Mouse (Mus musculus) heart, embryonic 15.5 days (tissue): ENCODE results near the gene Carmil1. TPM values are rescaled to one million over a fixed set of nuclear protein-coding genes. Genes with fewer than 3 reads are reported as not detected.

Experiments
- ATAC-seq: fragments of 200-750 bp; cut with Nextera tagmentation; replicated peaks from 2 replicates; pipeline ENCODE4 v1.8.0; 2017; ENCODE audit warnings: low read depth, moderate TSS enrichment; ENCODE audit not compliant: insufficient number of reproducible peaks, insufficient read depth, low FRiP score
- H3K27ac ChIP-seq: fragments of 300-500 bp; sonication (generic); 2 replicates; pipeline ENCODE4 v1.5.1; 2015; ENCODE audit warnings: mild to moderate bottlenecking, inconsistent platforms
- H3K27me3 ChIP-seq: fragments of 300-500 bp; sonication (generic); 2 replicates; pipeline ENCODE4 v1.6.1; 2015; ENCODE audit warnings: inconsistent platforms
- H3K36me3 ChIP-seq: fragments of 300-500 bp; sonication (generic); 2 replicates; pipeline ENCODE4 v1.6.1; 2015; ENCODE audit warnings: mild to moderate bottlenecking, inconsistent platforms
- H3K4me1 ChIP-seq: fragments of 300-500 bp; sonication (generic); replicated peaks from 2 replicates; pipeline ENCODE4 v1.6.1; 2015; ENCODE audit warnings: inconsistent platforms
- H3K4me2 ChIP-seq: fragments of 300-500 bp; sonication (generic); 2 replicates; pipeline ENCODE4 v1.6.1; 2015; ENCODE audit warnings: inconsistent platforms, mild to moderate bottlenecking, moderate library complexity
- H3K4me3 ChIP-seq: fragments of 300-500 bp; sonication (generic); 2 replicates; pipeline ENCODE4 v1.5.1; 2015; ENCODE audit warnings: mild to moderate bottlenecking, inconsistent platforms
- H3K9ac ChIP-seq: fragments of 300-500 bp; sonication (generic); 2 replicates; pipeline ENCODE4 v1.6.1; 2015; ENCODE audit warnings: mild to moderate bottlenecking, inconsistent platforms
- H3K9me3 ChIP-seq: fragments of 300-500 bp; sonication (generic); replicated peaks from 2 replicates; pipeline ENCODE4 v1.6.1; 2016; ENCODE audit warnings: inconsistent platforms
- WGBS: fragments of 180-500 bp; shearing (Covaris S2); methylation state at CpG from one replicate; pipeline ENCODE4 v1.1.7; 2015; ENCODE audit warnings: mixed read lengths; 5-methylcytosine and 5-hydroxymethylcytosine counted together
- polyA plus RNA-seq: library from polyadenylated mRNA; unstranded; fragments of >200 nt; fragmentation: Nextera tagmentation; extraction: Ambion mirVana; gene quantifications from 2 replicates; pipeline ENCODE4 v1.2.1, GENCODE M21; 2015

The Carmil1 gene
- polyA plus RNA-seq, 1 experiment from 2014 or later = 6.7 TPM

DNA sequence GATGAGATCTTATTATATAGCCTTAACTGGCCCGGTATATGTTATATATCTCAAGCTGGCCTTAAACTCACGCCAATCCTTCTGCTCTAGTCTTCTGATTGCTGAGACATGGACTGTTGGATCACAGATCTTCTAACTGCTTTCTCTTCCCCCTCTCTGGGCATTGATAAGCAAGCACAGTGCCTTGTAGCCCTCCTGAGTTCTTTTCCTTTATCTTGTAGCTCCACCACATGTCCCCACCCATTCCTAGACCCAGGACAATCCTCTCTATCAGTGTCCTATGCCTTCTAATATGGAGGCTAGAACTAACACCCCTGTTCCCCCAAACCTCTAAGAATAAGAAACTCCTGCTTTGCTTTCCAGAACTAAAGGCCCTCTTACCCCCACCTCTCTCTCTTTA, 275.1 kb downstream of the Carmil1 start:
- Histone ChIP-seq H3K27me3 (0 out of 2 replicates have a peak, but pooled peaks cover 7% of the 10 kb centered on the region), H3K4me3 (no peak overlapping the region), H3K9me3 (no peaks in the 10 kb centered on the region), H3K4me1 (no peaks in the 10 kb centered on the region), H3K36me3 (no peaks in the 10 kb centered on the region), H3K4me2 (no peak overlapping the region), H3K27ac (no peak overlapping the region), H3K9ac (no peak overlapping the region)
- WGBS = 73% methylated on average over 2 of the region's 2 CpGs
- no peak for ATAC-seq

DNA sequence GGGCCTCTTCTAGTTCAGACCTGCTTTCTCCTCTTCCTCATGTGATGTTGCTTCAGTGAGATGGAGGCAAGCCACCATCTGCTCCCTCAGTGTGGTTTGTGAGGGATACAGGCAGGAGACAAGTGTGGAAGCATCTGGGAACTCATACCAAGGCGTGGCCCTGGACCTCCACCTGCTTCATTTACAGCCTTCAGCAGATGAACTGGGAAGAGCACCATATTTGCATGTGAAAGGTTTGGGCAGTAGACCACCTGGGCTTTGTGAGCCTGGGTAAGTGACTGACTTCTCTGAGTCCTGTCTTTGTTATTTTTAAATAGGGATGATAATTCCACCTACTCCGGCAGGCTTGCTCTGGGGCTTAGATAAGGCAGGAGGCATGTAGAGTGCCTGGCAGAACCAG, 278.8 kb downstream of the Carmil1 start:
- WGBS = 46% methylated on average over 2 of the region's 2 CpGs
- H3K4me3 ChIP-seq = no peak overlapping the region
- ATAC-seq = no peak
- no peaks in the 10 kb centered on the region for H3K4me1 ChIP-seq
- H3K9ac ChIP-seq = no peak overlapping the region
- no peaks in the 10 kb centered on the region for H3K9me3 ChIP-seq
- H3K36me3 ChIP-seq = no peaks in the 10 kb centered on the region
- no peak overlapping the region for H3K4me2 ChIP-seq
- 0 out of 2 replicates have a peak, but pooled peaks cover 7% of the 10 kb centered on the region for H3K27me3 ChIP-seq
- no peak overlapping the region for H3K27ac ChIP-seq

DNA sequence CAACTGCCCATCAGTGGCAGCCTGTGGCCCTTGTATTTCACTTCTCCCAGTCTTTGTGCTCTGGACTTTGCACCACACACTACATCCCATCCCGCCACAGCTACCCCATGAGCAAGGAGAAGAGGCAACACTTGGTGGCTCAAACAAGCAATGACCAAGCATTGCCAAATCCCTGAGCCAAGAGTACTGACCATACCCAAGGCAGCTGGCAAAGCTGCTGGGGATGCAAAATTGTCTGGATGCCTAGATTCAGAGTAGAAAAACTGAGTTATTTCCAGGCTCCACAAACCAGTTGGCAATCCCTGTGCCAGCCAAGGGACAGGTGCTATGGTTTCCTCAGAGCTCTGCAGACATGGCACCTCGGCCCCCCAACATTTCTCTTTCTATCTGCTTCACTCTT, 279.5 kb downstream of the Carmil1 start:
- Histone ChIP-seq H3K36me3 (no peaks in the 10 kb centered on the region), H3K4me1 (no peaks in the 10 kb centered on the region), H3K9me3 (no peaks in the 10 kb centered on the region), H3K9ac (no peak overlapping the region), H3K4me2 (no peak overlapping the region), H3K27ac (no peak overlapping the region), H3K27me3 (peaks cover 7% of the 10 kb centered on the region; the same call in 1 of the 2 replicates), H3K4me3 (no peak overlapping the region)
- WGBS = 61% methylated on average over 2 of the region's 2 CpGs
- ATAC-seq = no peak

DNA sequence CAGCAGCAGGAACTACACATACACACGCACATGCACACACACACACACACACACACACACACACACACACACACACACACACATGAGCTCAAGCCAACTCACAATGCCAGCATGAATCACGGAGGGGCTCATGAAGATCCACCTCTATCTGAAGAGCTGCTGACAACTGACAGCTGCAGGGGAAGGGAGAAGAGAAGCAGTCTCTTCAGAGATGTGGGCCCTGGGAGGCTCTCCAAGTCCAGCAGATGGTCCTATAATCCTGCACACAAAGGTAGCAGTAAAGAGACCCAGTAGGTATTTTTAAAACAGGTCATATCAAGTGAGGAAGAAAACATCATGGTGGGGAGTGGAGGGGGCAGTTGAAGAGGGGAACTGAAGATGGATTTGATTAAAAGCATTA, 281.8 kb downstream of the Carmil1 start:
- Histone ChIP-seq H3K4me3 (no peak overlapping the region), H3K9me3 (no peaks in the 10 kb centered on the region), H3K36me3 (no peaks in the 10 kb centered on the region), H3K4me2 (no peak overlapping the region), H3K4me1 (no peaks in the 10 kb centered on the region), H3K9ac (no peak overlapping the region), H3K27ac (no peak overlapping the region), H3K27me3 (peaks cover 7% of the 10 kb centered on the region)
- ATAC-seq = no peak
- WGBS = 58% methylated on average over 2 of the region's 2 CpGs

DNA sequence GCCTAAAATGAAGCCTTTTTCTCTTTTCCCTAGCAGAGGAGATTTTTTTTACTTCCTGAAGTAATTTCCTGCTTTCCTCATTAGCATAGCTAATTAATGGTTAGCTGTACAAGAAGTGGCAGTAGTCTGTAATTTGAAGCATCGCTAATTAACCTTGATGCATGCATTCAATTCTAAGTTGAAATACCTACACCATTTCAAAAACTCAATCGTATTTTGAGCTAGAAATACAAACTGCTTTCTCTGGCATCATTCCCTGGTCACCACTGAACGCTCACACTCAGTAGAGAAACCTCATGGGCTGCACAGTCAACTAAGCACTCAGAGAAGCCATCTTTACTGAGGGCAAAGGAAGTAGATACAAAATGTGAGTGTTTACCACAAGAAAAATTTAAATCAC, 285.8 kb downstream of the Carmil1 start:
- H3K9me3 ChIP-seq = no peaks in the 10 kb centered on the region
- ATAC-seq = no peak
- H3K27me3 ChIP-seq = peaks cover 44% of the 10 kb centered on the region
- no peak overlapping the region for H3K4me2 ChIP-seq
- H3K9ac ChIP-seq = no peak overlapping the region
- no peaks in the 10 kb centered on the region for H3K36me3 ChIP-seq
- H3K27ac ChIP-seq = no peak overlapping the region
- H3K4me3 ChIP-seq = no peak overlapping the region
- whole genome bisulfite sequencing = 65% methylated on average over 3 of the region's 3 CpGs
- H3K4me1 ChIP-seq = no peaks in the 10 kb centered on the region

DNA sequence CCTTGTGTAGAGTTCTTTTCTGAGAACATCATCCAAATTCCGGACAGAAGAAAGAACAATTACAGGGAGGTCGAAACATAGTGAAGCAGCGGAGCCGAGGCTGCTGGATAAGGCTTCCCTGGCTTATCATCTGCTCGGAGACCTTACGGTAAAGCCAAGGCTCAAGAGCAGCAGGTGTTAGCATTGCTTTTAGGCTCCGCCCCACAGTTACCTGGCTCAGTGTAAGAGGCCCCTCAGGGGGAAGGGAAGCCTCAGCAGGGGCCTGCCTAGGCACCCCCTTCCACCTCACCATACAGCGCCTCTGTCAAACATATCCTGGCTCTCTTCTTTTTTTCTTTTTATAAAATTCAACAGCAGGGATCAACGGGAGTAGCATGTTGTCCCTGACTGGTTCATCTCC, 286.6 kb downstream of the Carmil1 start:
- no peak overlapping the region for H3K4me2 ChIP-seq
- no peak overlapping the region for H3K27ac ChIP-seq
- ATAC-seq = no peak
- H3K9ac ChIP-seq = no peak overlapping the region
- H3K36me3 ChIP-seq = no peaks in the 10 kb centered on the region
- 14% methylated on average over 9 of the region's 9 CpGs for WGBS
- no peaks in the 10 kb centered on the region for H3K4me1 ChIP-seq
- H3K27me3 ChIP-seq = peaks cover 49% of the 10 kb centered on the region
- H3K4me3 ChIP-seq = no peak overlapping the region
- no peaks in the 10 kb centered on the region for H3K9me3 ChIP-seq

DNA sequence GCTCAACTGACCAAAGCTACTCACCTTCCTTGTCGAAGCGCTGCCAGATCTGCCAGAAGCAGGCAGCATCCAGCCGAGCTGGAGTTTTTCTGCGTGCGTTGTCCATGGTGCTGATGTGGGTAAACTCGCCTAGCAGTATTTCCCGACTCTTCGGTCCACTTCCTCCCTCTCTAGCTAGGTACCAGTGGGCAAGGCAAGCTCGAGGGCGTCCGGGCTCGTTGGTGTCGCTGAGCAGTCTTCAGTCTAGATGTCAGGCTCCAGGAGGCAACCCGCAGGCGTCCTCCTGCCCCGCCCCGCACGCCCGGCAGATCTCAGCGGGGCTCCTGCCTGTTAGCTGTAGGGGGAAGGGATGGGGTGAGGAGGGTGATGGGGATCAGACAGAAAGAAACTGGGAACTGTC, 289.7 kb downstream of the Carmil1 start, which contains the start of gene Scgn:
Scgn (minus strand) TSS at position 287 of the 400 bp plus-strand sequence.
- under 1% methylated on average over 20 of the region's 20 CpGs for WGBS
- H3K27me3 ChIP-seq = peaks cover 54% of the 10 kb centered on the region
- no peak for ATAC-seq
- no peak within 1 kb of the TSS for H3K27ac ChIP-seq
- H3K9me3 ChIP-seq = no peaks in the 10 kb centered on the region
- H3K4me3 ChIP-seq = no peak within 1 kb of the TSS
- H3K4me1 ChIP-seq = no peaks in the 10 kb centered on the region
- no peak within 1 kb of the TSS for H3K9ac ChIP-seq
- no peak within 1 kb of the TSS for H3K4me2 ChIP-seq
- H3K36me3 ChIP-seq = no peaks in the 10 kb centered on the region

DNA sequence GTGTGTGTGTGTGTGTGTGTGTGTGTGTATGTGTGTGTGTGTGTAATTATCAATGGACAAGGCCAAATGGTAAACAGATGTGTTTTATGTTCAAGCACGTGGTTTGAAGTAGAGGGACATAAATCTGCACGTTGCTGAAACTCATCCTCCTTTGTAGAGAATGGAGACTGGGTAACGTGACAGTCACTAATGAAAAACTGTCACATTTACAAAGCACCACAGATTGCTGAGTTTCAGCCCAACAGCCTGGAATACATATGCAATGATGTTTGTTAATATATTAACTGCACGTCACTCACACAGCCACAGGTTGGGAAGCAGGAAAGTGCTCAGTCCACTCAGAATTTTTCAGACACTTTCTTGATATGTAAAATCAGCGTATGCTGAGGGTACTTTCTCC, 290.1 kb downstream of the Carmil1 start:
- no peak overlapping the region for H3K4me3 ChIP-seq
- ATAC-seq = no peak
- WGBS = 43% methylated on average over 5 of the region's 5 CpGs

DNA sequence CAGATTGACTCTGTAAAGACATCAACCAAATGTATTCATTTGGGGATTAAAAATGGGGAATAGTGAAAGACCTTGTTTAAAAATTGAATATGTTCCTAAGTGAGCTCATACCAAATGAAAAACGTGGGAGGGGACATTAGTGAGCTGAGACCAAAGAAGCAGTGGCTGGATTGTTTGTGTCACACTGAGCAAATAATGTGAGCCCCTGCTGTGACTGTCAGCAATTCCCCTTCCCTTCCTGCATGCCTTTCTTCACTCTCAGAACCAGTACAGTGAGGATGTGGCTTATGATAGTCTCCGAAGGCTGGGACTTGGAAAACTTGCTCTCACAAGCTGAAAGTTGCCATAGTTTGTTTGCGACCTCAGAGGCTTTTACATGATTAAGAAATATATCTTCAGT, 295.5 kb downstream of the Carmil1 start:
- Histone ChIP-seq H3K27ac (no peak overlapping the region), H3K4me2 (no peak overlapping the region), H3K9ac (no peak overlapping the region), H3K36me3 (no peaks in the 10 kb centered on the region), H3K9me3 (no peaks in the 10 kb centered on the region), H3K4me3 (no peak overlapping the region), H3K27me3 (peaks cover 14% of the 10 kb centered on the region), H3K4me1 (no peaks in the 10 kb centered on the region)
- 34% methylated on average over 3 of the region's 3 CpGs for WGBS
- ATAC-seq = no peak

More for the DNA sequence above, 290.1 kb downstream of the Carmil1 start:
- Histone ChIP-seq H3K9me3 (no peaks in the 10 kb centered on the region), H3K27me3 (peaks cover 54% of the 10 kb centered on the region), H3K36me3 (no peaks in the 10 kb centered on the region), H3K9ac (no peak overlapping the region), H3K4me1 (no peaks in the 10 kb centered on the region), H3K4me2 (no peak overlapping the region), H3K27ac (no peak overlapping the region)

DNA sequence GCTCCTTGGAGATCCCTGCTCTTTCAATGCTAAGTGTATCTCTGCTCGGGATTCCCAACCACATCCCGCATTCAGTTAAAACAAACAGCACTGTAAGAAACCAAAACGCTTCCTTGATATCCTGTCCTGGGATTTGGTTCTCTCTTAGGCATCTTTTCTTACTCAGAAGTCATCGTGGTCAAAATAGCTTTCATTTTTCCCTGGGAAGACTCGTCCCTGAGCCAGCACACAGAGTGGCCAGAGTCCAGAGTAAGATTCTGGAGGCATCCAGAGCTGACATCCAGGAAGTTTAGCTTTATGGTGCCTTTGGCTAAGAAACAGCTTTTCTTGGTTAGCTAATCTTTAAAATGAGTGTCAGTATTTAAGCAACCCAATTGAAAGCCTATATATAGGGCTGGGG, 308.3 kb downstream of the Carmil1 start:
- 46% methylated on average over 5 of the region's 5 CpGs for WGBS
- Histone ChIP-seq H3K4me3 (no peak overlapping the region), H3K4me2 (no peak overlapping the region), H3K4me1 (no peaks in the 10 kb centered on the region), H3K27me3 (no peaks in the 10 kb centered on the region), H3K27ac (no peak overlapping the region), H3K9me3 (no peaks in the 10 kb centered on the region), H3K9ac (no peak overlapping the region), H3K36me3 (no peaks in the 10 kb centered on the region)
- ATAC-seq = no peak

DNA sequence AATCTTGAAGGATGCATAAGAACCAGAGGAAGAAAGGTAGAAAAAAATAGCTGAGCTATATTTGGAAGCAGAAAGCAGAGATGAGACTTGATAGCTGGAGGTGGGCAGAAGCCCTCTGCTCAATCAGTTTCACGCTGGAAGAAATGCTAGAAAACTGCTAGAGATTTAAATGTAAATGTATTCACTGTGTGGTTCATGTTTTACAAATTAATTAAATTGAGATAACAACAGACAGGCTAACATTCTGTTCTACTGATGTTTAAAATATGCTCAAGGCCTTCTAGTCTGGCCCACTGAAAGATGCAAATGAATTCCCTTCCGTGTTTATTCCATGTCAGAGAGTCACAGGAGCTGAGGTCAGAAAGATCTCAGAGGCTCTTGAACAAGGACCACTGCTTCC, 308.7 kb downstream of the Carmil1 start:
- H3K9me3 ChIP-seq = no peaks in the 10 kb centered on the region
- no peak overlapping the region for H3K27ac ChIP-seq
- no peaks in the 10 kb centered on the region for H3K4me1 ChIP-seq
- no peak overlapping the region for H3K4me2 ChIP-seq
- no peak overlapping the region for H3K9ac ChIP-seq
- no peak for ATAC-seq
- no peak overlapping the region for H3K4me3 ChIP-seq
- no peaks in the 10 kb centered on the region for H3K36me3 ChIP-seq
- H3K27me3 ChIP-seq = no peaks in the 10 kb centered on the region
- 55% methylated on average over 2 of the region's 2 CpGs for WGBS

DNA sequence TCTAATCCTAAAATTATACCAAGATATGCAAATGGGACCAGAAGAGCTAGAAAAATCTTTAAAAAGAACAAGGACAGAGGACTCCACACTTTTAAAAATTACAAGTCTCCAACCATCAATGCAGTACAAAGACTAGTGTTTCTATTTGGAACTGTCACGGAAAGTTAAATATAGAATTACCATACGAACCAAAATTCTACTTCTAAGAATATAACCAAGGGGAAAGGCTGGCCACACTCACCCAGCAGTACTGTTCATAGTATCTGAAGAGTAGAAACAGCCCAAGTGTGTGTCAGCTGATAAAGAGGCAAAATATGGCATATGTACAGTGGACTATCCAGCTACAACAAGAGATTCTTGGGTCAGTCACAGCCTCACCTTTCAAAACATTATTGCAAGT, 315.7 kb downstream of the Carmil1 start:
- H3K9me3 ChIP-seq = no peaks in the 10 kb centered on the region
- H3K36me3 ChIP-seq = no peaks in the 10 kb centered on the region
- H3K27ac ChIP-seq = no peak overlapping the region
- no peak overlapping the region for H3K9ac ChIP-seq
- no peak for ATAC-seq
- no peaks in the 10 kb centered on the region for H3K27me3 ChIP-seq
- H3K4me3 ChIP-seq = no peak overlapping the region
- no peaks in the 10 kb centered on the region for H3K4me1 ChIP-seq
- H3K4me2 ChIP-seq = no peak overlapping the region
- WGBS = 52% methylated on average over 2 of the region's 2 CpGs
